Mouse (Mus musculus): ENCODE results near the gene Whrn.

Gene Whrn

DNA sequence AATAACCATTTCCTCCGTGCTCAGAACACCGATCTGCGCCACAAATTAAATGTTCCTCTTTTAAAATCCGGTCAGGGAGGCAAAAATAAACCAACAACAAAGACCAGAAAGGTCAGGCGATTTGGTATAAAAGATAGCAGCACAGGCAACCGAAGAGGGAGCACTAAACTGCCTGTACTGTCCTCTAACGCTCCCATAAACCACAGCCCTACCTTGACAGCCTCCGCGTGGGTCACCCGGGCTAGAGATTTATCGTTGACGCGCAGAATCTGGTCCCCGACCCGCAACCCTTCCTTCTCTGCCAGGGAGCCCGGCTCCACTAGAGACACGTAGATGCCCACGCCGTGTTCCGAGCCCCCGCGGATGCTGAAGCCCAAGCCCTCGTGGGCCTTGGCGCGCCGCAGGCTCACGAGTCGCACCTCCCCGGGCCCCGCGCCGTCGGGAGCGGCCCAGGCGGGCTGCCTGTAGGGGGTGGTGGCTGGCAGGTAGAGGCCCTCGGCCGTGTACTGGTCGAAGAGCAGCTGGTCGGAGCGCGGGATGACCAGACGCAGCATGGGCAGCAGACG lies 1.3 kb downstream of the Whrn start:
- no peak for DNase-seq (ENCODE audit: low read depth, low spot score)

- peak; percentile 29 for DNase-seq (ENCODE audit: low read depth, low spot score)
Measured at GRCm38 (mm10) chr4:63493351-63494121, 2.3 kb downstream of the Whrn start.

GRCm38 (mm10) chr4:63491521-63491920 lies 4.3 kb downstream of the Whrn start:
- DNase-seq (ENCODE audit: low read depth, low spot score) = peak; percentile 50

DNA sequence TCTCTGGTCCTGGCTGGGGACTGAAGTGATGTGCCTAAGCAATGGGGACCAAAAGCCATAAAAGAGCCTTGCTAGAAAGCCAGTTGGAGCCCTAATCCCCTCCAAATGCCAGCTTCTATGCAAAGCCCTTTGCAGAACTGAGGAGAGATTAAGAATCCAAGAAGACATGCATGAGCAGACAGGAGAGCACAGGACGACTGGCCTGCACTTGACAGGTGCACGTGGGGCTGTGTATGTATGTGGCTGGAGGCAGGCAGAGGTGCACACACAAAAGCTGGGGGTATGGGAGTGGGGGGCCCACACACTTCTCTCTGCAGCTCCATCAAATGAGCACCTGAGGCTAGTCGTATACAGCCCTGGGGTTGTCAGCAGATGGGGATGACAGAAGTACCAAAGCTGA lies 5.6 kb downstream of the Whrn start:
- DNase-seq (ENCODE audit: low read depth, low spot score) = no peak

- DNase-seq (ENCODE audit: low read depth, low spot score) = no peak
Measured at GRCm38 (mm10) chr4:63489676-63490075, 6.1 kb downstream of the Whrn start.

- no peak for DNase-seq (ENCODE audit: low read depth, low spot score)
Measured at GRCm38 (mm10) chr4:63487916-63488315, 7.9 kb downstream of the Whrn start.

- DNase-seq (ENCODE audit: low read depth, low spot score) = no peak
Measured at GRCm38 (mm10) chr4:63487256-63487655, 8.5 kb downstream of the Whrn start.

- no peak for DNase-seq (ENCODE audit: low read depth, low spot score)
Measured at GRCm38 (mm10) chr4:63486523-63486922, 9.3 kb downstream of the Whrn start.

DNA sequence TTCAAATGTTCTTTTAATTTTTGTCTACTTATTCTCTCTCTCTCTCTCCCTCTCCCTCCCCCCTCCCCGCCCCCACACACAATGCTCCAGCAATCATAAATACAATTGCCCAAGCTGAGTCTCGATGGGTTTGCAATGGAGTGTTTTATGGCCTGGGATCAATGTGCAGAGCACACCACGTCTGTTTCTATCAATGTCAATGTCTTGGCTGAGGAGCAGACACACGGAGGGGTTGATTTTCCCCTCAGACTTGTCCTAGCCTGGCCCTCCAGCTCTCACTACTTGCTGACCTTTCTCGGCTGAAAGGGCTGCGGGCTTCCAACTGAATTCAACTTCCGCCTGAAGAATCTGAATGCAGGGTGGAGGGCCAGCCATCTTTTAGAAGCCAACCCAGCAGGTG lies 12.1 kb downstream of the Whrn start:
- no peak for DNase-seq (ENCODE audit: low read depth, low spot score)

DNA sequence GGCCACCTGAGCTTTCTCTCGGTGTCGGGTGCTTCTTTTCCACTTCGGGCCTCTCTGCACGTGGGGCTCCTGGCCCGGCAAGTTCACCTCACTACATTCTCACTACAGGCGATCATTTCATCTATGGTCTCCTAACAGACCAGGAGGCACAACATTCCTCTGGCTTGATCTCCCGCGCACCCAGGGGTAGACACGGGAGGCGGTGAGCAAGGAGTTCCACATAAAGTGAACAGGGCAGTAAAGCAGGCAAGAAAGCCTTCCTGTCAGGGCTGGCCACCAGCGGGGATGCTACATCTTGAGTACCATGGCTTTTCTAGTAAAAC lies 15.0 kb downstream of the Whrn start:
- no peak for DNase-seq (ENCODE audit: low read depth, low spot score)

- DNase-seq (ENCODE audit: low read depth, low spot score) = peak; percentile 73
Measured at GRCm38 (mm10) chr4:63480098-63480844, 15.5 kb downstream of the Whrn start.

GRCm38 (mm10) chr4:63478036-63478435 lies 17.8 kb downstream of the Whrn start:
- DNase-seq (ENCODE audit: low read depth, low spot score) = no peak

DNA sequence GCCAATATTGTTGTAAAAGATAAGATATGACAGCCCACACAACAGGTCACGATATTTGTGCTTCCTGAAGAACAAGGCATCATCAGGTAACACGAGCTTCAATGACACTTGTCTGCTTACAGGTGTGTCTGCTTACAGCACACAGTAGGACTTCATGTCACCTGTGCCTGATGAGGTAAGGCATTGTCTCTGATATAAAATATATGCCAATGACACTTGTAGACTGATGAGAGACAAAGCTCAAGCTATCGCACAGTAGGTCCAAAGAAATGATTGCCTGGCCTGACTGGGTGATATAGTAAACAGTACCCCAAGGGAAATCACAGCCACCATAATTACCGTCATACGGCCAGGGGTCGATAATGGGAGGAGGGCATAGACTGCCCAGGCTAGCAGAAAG lies 18.9 kb downstream of the Whrn start:
- no peak for DNase-seq (ENCODE audit: low read depth, low spot score)

- no peak for DNase-seq (ENCODE audit: low read depth, low spot score)
Measured at GRCm38 (mm10) chr4:63475208-63475607, 20.6 kb downstream of the Whrn start.

DNA sequence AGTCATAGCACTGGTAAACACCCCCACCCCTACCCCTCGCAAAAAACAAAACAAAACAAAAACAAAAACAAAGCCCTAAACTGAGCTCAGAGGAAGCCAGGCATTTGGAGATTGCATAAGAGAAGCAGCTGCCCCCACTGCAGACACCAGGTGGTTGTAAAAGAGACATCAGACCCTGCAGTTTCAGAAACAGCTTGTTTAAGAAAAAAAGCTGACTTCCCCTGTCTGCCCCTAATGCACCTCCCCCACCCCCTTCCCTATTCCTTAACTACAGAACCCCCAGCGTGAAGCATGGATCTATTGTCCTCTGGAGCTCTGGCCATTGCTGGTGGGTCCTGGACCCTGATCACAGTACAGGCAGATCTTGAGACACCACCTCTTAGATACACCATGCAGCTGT lies 21.4 kb downstream of the Whrn start:
- no peak for DNase-seq (ENCODE audit: low read depth, low spot score)

DNA sequence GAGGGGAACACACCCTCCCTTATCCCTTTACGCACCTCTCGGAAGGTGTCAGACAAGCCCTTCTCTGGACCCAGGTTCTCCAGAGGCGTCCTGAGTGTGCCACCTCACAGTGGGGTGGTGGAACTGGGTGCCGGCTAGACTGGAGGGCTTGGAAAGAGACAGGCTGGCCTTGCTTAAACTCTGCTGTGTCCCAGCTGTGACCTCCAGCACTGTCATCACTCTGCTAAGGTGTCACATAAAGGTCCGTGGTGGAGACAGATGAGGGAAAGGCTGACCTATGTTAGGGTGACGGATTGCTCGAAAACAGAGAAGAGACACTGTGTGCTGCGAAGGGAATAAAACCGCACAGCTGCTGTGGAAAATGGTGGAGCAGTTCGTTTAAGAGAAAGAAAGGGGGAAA lies 28.5 kb downstream of the Whrn start:
- no peak for DNase-seq (ENCODE audit: low read depth, low spot score)

- no peak for DNase-seq (ENCODE audit: low read depth, low spot score)
Measured at GRCm38 (mm10) chr4:63466192-63466591, 29.6 kb downstream of the Whrn start.

GRCm38 (mm10) chr4:63460876-63461525 lies 34.8 kb downstream of the Whrn start:
- no peak for DNase-seq (ENCODE audit: low read depth, low spot score)

DNA sequence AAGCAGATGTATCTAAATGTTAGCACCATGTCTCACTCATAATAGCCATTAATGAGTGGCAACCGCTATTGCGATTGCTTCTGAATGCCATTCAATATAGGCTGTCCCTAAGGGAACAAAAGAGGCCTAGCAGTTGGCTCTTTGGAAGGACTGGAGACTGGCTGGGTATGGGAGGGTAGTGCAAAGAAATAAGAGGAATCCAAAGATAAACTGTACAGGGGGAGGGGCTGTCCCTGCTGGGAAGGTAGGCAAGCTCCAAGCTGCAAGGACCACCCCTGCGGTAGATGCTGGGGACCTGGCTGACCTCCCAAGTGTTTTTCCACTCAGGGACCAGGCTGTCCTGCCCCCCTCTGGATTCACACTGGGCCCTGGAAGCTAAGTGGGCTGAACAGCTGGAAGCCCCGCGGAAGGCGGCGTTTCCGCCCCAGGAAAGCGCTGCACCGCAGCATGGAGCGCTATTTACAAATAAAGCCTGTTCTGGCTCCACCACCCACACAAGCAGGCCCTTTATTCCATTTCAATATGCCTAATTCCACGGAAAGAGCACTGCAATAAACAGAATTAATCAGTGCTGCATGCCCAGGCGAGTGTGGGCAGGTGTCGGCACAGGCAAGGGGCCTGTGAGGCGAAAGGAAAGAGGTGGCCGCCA lies 36.5 kb downstream of the Whrn start:
- DNase-seq (ENCODE audit: low read depth, low spot score) = no peak

DNA sequence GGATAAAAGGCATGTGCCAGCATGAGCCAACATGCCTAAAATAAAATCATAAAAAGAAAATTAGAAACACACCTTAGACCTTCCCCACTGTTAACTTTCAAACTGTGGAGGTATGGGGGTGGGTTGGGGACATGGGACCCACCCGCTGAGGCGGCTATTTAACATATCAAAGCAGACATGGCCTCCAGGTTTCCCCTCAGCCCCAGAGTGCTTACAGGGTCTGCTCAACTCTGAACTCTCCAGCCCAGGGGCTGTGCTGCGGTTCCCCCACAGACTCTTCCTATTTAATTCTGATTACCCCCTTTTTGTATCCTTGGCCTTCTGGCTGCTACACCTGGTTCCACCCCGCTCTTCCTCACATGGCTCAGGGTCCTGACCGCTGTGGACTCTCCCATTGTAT lies 39.2 kb downstream of the Whrn start:
- peak; percentile 50 for DNase-seq (ENCODE audit: low read depth, low spot score)

GRCm38 (mm10) chr4:63453939-63454513 lies 41.8 kb downstream of the Whrn start:
- DNase-seq (ENCODE audit: low read depth, low spot score) = no peak

- no peak for DNase-seq (ENCODE audit: low read depth, low spot score)
Measured at GRCm38 (mm10) chr4:63452555-63452954, 43.2 kb downstream of the Whrn start.
